Mouse (Mus musculus): ENCODE measurements at regions not wholly inside any gene's neighbourhood (a gene's known extent, or its start where the extent isn't known, plus 50 kb on each side); places are given as distances from the start of the nearest gene placed in this dataset.

GRCm38 (mm10) chr13:26536575-26536974 is 233.4 kb downstream of the Hdgfl1 start:
- Histone ChIP-seq H3K4me1 (ENCODE audit: control insufficient read depth, insufficient read depth, low read length) (no peaks in the 10 kb centered on the region), H3K27ac (ENCODE audit: low read depth, low read length) (no peak overlapping the region), H3K36me3 (ENCODE audit: control insufficient read depth, insufficient read depth, low read length) (no peaks in the 10 kb centered on the region), H3K4me2 (ENCODE audit: low read depth) (no peak overlapping the region), H3K4me3 (ENCODE audit: low read depth, low read length) (no peak overlapping the region), H3K9me3 (ENCODE audit: control insufficient read depth, low read length) (no peaks in the 10 kb centered on the region), H3K9ac (ENCODE audit: low read length) (no peak overlapping the region), H3K27me3 (ENCODE audit: control insufficient read depth, insufficient read depth, low read length) (no peaks in the 10 kb centered on the region)
- DNase-seq (ENCODE audit: low spot score) (no peak), ATAC-seq (ENCODE audit: insufficient read depth, low FRiP score, low TSS enrichment) (no peak)
- WGBS = 60% methylated on average over 2 of the region's 2 CpGs

- H3K4me1 ChIP-seq (ENCODE audit: control insufficient read depth, insufficient read depth, low read length) = no peaks in the 10 kb centered on the region
- no peak overlapping the region for H3K4me3 ChIP-seq (ENCODE audit: low read depth, low read length)
- H3K27me3 ChIP-seq (ENCODE audit: control insufficient read depth, insufficient read depth, low read length) = no peaks in the 10 kb centered on the region
- no peak overlapping the region for H3K27ac ChIP-seq (ENCODE audit: low read depth, low read length)
- no peaks in the 10 kb centered on the region for H3K9me3 ChIP-seq (ENCODE audit: control insufficient read depth, low read length)
- no peak overlapping the region for H3K9ac ChIP-seq (ENCODE audit: low read length)
- H3K4me2 ChIP-seq (ENCODE audit: low read depth) = no peak overlapping the region
- DNase-seq (ENCODE audit: low spot score) (no peak), ATAC-seq (ENCODE audit: insufficient read depth, low FRiP score, low TSS enrichment) (no peak)
- H3K36me3 ChIP-seq (ENCODE audit: control insufficient read depth, insufficient read depth, low read length) = no peaks in the 10 kb centered on the region
Observed at GRCm38 (mm10) chr13:26532761-26533160, 237.2 kb downstream of the Hdgfl1 start.

GRCm38 (mm10) chr13:26519054-26519453 is 250.9 kb downstream of the Hdgfl1 start:
- no peaks in the 10 kb centered on the region for H3K27me3 ChIP-seq (ENCODE audit: control insufficient read depth, insufficient read depth, low read length)
- no peaks in the 10 kb centered on the region for H3K36me3 ChIP-seq (ENCODE audit: control insufficient read depth, insufficient read depth, low read length)
- no peak overlapping the region for H3K9ac ChIP-seq (ENCODE audit: low read length)
- H3K4me3 ChIP-seq (ENCODE audit: low read depth, low read length) = no peak overlapping the region
- no peak overlapping the region for H3K27ac ChIP-seq (ENCODE audit: low read depth, low read length)
- ATAC-seq (ENCODE audit: insufficient read depth, low FRiP score, low TSS enrichment) (no peak), DNase-seq (ENCODE audit: low spot score) (no peak)
- no peaks in the 10 kb centered on the region for H3K9me3 ChIP-seq (ENCODE audit: control insufficient read depth, low read length)
- no peak overlapping the region for H3K4me2 ChIP-seq (ENCODE audit: low read depth)
- 62% methylated on average over 1 of the region's 1 CpGs for WGBS
- no peaks in the 10 kb centered on the region for H3K4me1 ChIP-seq (ENCODE audit: control insufficient read depth, insufficient read depth, low read length)

- Histone ChIP-seq H3K4me2 (ENCODE audit: low read depth) (no peak overlapping the region), H3K36me3 (ENCODE audit: control insufficient read depth, insufficient read depth, low read length) (no peaks in the 10 kb centered on the region), H3K27me3 (ENCODE audit: control insufficient read depth, insufficient read depth, low read length) (no peaks in the 10 kb centered on the region), H3K9ac (ENCODE audit: low read length) (no peak overlapping the region), H3K9me3 (ENCODE audit: control insufficient read depth, low read length) (no peaks in the 10 kb centered on the region), H3K4me3 (ENCODE audit: low read depth, low read length) (no peak overlapping the region), H3K27ac (ENCODE audit: low read depth, low read length) (no peak overlapping the region), H3K4me1 (ENCODE audit: control insufficient read depth, insufficient read depth, low read length) (no peaks in the 10 kb centered on the region)
- 91% methylated on average over 5 of the region's 5 CpGs for WGBS
- no peak for DNase-seq (ENCODE audit: low spot score)
- ATAC-seq (ENCODE audit: insufficient read depth, low FRiP score, low TSS enrichment) = no peak
Observed at GRCm38 (mm10) chr13:26518425-26518824, 251.5 kb downstream of the Hdgfl1 start.

- no peaks in the 10 kb centered on the region for H3K4me1 ChIP-seq (ENCODE audit: control insufficient read depth, insufficient read depth, low read length)
- no peaks in the 10 kb centered on the region for H3K36me3 ChIP-seq (ENCODE audit: control insufficient read depth, insufficient read depth, low read length)
- H3K9me3 ChIP-seq (ENCODE audit: control insufficient read depth, low read length) = no peaks in the 10 kb centered on the region
- H3K4me2 ChIP-seq (ENCODE audit: low read depth) = no peak overlapping the region
- no peak overlapping the region for H3K9ac ChIP-seq (ENCODE audit: low read length)
- DNase-seq (ENCODE audit: low spot score) (no peak), ATAC-seq (ENCODE audit: insufficient read depth, low FRiP score, low TSS enrichment) (no peak)
- WGBS = 70% methylated on average over 4 of the region's 4 CpGs
- H3K4me3 ChIP-seq (ENCODE audit: low read depth, low read length) = no peak overlapping the region
- H3K27me3 ChIP-seq (ENCODE audit: control insufficient read depth, insufficient read depth, low read length) = no peaks in the 10 kb centered on the region
- no peak overlapping the region for H3K27ac ChIP-seq (ENCODE audit: low read depth, low read length)
Observed at GRCm38 (mm10) chr13:26517646-26518045, 252.3 kb downstream of the Hdgfl1 start.

GRCm38 (mm10) chr13:26510448-26510847 is 259.5 kb downstream of the Hdgfl1 start:
- Histone ChIP-seq H3K27ac (ENCODE audit: low read depth, low read length) (no peak overlapping the region), H3K9ac (ENCODE audit: low read length) (no peak overlapping the region), H3K4me3 (ENCODE audit: low read depth, low read length) (no peak overlapping the region), H3K4me1 (ENCODE audit: control insufficient read depth, insufficient read depth, low read length) (no peaks in the 10 kb centered on the region), H3K9me3 (ENCODE audit: control insufficient read depth, low read length) (no peaks in the 10 kb centered on the region), H3K36me3 (ENCODE audit: control insufficient read depth, insufficient read depth, low read length) (no peaks in the 10 kb centered on the region), H3K27me3 (ENCODE audit: control insufficient read depth, insufficient read depth, low read length) (no peaks in the 10 kb centered on the region), H3K4me2 (ENCODE audit: low read depth) (no peak overlapping the region)
- WGBS = 78% methylated on average over 4 of the region's 4 CpGs
- ATAC-seq (ENCODE audit: insufficient read depth, low FRiP score, low TSS enrichment) (no peak), DNase-seq (ENCODE audit: low spot score) (no peak)

DNA sequence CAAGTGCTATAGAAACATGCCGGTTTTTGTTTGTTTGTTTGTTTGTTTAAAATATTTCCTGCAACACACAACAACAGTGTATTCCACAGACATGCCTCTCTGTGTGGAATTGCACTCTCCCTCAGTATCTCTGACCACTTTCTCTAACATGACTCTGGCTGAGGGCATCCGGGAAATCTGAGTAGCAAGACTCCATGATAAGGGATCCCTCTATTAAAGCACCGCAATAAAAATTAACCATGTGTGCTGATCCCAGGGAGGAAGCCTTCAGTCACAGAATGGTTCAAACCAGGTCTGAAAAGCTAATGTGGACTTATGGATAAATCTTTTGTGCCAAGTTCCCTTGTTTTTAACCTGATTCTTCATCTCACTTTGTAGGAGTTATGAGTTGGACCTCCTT is 260.1 kb downstream of the Hdgfl1 start:
- Histone ChIP-seq H3K4me1 (ENCODE audit: control insufficient read depth, insufficient read depth, low read length) (no peaks in the 10 kb centered on the region), H3K4me2 (ENCODE audit: low read depth) (no peak overlapping the region), H3K9ac (ENCODE audit: low read length) (no peak overlapping the region), H3K36me3 (ENCODE audit: control insufficient read depth, insufficient read depth, low read length) (no peaks in the 10 kb centered on the region), H3K4me3 (ENCODE audit: low read depth, low read length) (no peak overlapping the region), H3K27ac (ENCODE audit: low read depth, low read length) (no peak overlapping the region), H3K27me3 (ENCODE audit: control insufficient read depth, insufficient read depth, low read length) (no peaks in the 10 kb centered on the region), H3K9me3 (ENCODE audit: control insufficient read depth, low read length) (no peaks in the 10 kb centered on the region)
- no peak for ATAC-seq (ENCODE audit: insufficient read depth, low FRiP score, low TSS enrichment)
- WGBS = 88% methylated on average over 3 of the region's 3 CpGs
- DNase-seq (ENCODE audit: low spot score) = no peak

DNA sequence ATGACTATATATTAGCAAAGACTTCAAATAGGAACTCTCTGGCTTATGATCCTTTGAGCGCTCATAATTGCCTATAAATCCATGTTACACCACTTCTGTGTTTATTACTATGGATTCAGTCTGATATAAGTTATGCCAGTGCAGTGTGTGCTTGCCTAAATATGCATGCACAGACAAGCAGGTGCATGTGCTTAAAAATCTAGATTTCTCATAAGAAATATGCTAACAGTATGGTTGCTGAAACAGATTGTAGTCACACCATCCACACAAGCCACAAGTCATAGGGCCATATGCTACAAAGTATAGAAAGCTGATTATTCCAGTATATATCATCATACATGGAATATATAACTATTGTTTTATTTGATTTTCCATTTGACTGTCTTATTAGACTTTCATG is 266.2 kb downstream of the Hdgfl1 start:
- ATAC-seq (ENCODE audit: insufficient read depth, low FRiP score, low TSS enrichment) (no peak), DNase-seq (ENCODE audit: low spot score) (no peak)
- Histone ChIP-seq H3K4me3 (ENCODE audit: low read depth, low read length) (no peak overlapping the region), H3K4me2 (ENCODE audit: low read depth) (no peak overlapping the region), H3K36me3 (ENCODE audit: control insufficient read depth, insufficient read depth, low read length) (no peaks in the 10 kb centered on the region), H3K27ac (ENCODE audit: low read depth, low read length) (no peak overlapping the region), H3K9ac (ENCODE audit: low read length) (no peak overlapping the region), H3K27me3 (ENCODE audit: control insufficient read depth, insufficient read depth, low read length) (no peaks in the 10 kb centered on the region), H3K4me1 (ENCODE audit: control insufficient read depth, insufficient read depth, low read length) (no peaks in the 10 kb centered on the region), H3K9me3 (ENCODE audit: control insufficient read depth, low read length) (no peaks in the 10 kb centered on the region)
- WGBS = 91% methylated on average over 1 of the region's 1 CpGs

GRCm38 (mm10) chr13:26497086-26497485 is 272.9 kb downstream of the Hdgfl1 start:
- Histone ChIP-seq H3K4me2 (ENCODE audit: low read depth) (no peak overlapping the region), H3K27ac (ENCODE audit: low read depth, low read length) (no peak overlapping the region), H3K36me3 (ENCODE audit: control insufficient read depth, insufficient read depth, low read length) (no peaks in the 10 kb centered on the region), H3K9me3 (ENCODE audit: control insufficient read depth, low read length) (no peaks in the 10 kb centered on the region), H3K4me3 (ENCODE audit: low read depth, low read length) (no peak overlapping the region), H3K27me3 (ENCODE audit: control insufficient read depth, insufficient read depth, low read length) (no peaks in the 10 kb centered on the region), H3K9ac (ENCODE audit: low read length) (no peak overlapping the region), H3K4me1 (ENCODE audit: control insufficient read depth, insufficient read depth, low read length) (no peaks in the 10 kb centered on the region)
- DNase-seq (ENCODE audit: low spot score) = no peak
- ATAC-seq (ENCODE audit: insufficient read depth, low FRiP score, low TSS enrichment) = no peak
- WGBS = 84% methylated on average over 2 of the region's 2 CpGs
